Mouse (Mus musculus) ZHBTc4 (cell line): ENCODE data around the gene E2f4.
"Not testable (repeated sequence)": the region's sequence is repeated elsewhere in the genome, so short reads cannot be mapped to it uniquely, and the experiment has no call there.

Experiments used
- DNase-seq: peaks from one replicate; pipeline ENCODE4 v3.0.0-alpha.2; 2011; ENCODE audit warnings: low read depth, low spot score

The E2f4 gene

GRCm38 (mm10) chr8:105269075-105269458 is 28.4 kb upstream of the E2f4 start:
- DNase-seq = no peak

GRCm38 (mm10) chr8:105269461-105269947 is 28.0 kb upstream of the E2f4 start, which contains the start of gene Hsf4:
TSS of gene Hsf4 (plus strand) at chr8:105269801.
- DNase-seq = peak; percentile 60

GRCm38 (mm10) chr8:105270101-105270915 is 27.2 kb upstream of the E2f4 start:
- DNase-seq = peak; percentile 41

- DNase-seq = peak; percentile 40
Observed at GRCm38 (mm10) chr8:105270916-105271186, 26.6 kb upstream of the E2f4 start.

DNA sequence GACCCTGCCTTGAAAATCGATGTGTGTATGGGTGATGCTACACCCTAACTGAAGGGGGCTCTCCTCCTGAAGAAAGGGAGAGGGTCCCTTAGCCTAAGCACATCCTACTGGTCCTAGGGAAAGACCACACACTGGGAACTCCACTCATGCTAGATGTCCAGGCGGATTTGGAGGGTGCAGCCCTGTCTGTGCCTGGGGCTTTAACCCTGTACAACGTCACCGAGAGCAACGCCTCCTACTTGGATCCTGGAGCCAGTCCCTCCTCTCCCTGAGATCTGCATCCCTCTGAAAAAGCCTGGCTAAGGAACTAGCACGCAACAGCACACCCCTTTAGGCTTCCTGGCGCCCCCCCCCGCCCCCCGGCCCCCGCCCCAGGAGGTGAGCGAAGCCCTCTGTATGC is 22.1 kb upstream of the E2f4 start:
- DNase-seq = no peak

DNA sequence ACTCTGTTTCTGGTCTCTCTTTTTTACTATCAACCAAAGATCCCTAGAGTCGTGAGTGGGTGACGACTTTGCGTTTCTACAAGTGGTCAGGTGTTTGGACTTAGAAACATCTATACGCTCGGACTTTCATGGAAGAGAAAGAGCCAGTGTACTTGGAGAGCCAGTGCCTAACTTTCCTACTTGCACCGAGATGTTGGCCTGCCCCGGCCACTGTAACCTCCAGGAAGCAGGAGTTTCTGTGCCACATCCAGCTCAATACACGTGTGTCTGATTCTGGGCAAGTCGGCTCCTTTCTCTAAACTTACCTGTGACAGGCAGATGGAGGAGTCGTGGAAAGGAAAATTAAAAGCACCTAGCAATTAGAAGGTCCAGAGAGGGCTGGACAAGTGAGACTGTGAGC is 21.6 kb upstream of the E2f4 start, which contains the start of gene Nol3:
Gene Nol3 (plus strand): TSS at position 301 of the 400 bp plus-strand sequence.
- DNase-seq = no peak

- DNase-seq = peak; percentile 83
Observed at GRCm38 (mm10) chr8:105276292-105277120, 21.0 kb upstream of the E2f4 start.

GRCm38 (mm10) chr8:105278911-105279334 is 18.5 kb upstream of the E2f4 start:
- DNase-seq = no peak

DNA sequence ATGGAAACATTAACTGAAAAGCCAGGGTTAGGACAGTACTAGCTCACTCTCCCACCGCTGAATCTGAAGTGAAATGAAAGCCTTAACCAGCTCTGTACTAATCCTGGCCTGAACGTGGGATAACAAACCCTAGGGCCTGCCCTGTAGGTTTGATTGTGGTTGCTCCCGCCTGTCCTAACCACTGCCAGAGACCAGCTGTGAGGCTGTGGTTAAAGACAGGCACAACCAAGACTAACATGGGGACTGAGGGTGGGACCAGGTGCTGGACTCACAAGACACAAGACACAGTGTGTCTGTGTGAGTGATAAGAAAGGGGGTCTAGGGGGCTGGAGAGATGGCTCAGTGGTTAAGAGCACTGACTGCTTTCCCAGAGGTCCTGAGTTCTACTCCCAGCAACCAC is 16.9 kb upstream of the E2f4 start:
- no peak for DNase-seq

DNA sequence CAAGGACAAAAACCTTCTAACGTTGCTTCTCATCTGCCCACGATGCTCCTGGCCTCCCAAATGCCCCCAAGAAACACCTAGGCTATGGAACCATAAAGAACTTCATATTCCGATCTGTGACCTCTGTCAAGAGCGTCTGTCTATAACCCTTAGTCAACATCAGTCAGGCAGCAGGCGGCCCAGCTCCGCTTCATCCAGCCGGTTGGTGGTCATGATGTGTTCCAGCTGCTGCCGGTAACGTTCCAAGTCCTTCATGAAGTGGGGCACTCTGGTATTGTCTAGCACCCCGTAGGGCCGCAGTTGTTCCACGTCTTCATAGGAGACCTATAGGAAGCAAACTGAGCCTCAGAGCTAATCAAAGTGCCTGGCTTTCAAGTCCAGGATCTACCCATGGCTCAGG is 15.6 kb upstream of the E2f4 start:
- no peak for DNase-seq

GRCm38 (mm10) chr8:105282239-105282638 is 15.2 kb upstream of the E2f4 start:
- no peak for DNase-seq

- peak; percentile 92 for DNase-seq
Observed at GRCm38 (mm10) chr8:105283074-105283473, 14.4 kb upstream of the E2f4 start.

DNA sequence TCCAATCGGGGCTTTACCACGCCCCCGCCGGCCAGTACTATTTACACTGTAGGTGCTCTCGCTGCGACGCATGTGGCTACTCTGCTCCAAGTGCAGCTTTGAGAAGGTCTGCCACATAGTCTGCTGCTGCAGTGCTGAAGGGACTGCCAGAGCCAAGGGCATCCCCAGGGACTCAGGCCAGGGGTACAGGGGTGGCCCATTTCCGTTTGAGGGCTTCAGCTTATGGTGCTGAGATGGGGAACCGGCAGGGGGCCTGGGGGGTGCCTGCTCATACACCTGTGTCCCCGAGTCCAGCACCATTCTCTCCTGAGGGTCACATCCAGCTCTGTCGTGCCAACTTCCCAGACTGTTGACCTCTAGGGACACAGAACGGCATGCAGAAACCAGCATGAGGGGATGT is 11.9 kb upstream of the E2f4 start:
- no peak for DNase-seq

DNA sequence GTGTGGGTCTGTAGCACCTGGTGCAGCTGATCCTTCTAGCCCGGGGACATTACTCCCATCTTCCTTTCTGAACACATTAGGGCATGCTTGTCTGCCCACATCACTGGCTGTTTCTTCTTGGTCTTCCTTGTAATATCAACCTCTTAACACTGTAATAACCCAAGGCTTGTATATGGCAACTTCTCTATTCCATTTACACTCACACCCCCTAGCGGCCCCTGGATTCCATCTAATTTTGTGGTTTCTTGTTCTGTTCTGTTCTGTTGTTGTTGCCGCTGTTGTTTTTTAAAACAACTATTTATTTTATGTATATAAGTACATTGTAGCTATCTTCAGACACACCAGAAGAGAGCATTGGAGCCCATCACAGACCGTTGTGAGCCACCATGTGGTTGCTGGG is 10.6 kb upstream of the E2f4 start:
- DNase-seq = no peak

DNA sequence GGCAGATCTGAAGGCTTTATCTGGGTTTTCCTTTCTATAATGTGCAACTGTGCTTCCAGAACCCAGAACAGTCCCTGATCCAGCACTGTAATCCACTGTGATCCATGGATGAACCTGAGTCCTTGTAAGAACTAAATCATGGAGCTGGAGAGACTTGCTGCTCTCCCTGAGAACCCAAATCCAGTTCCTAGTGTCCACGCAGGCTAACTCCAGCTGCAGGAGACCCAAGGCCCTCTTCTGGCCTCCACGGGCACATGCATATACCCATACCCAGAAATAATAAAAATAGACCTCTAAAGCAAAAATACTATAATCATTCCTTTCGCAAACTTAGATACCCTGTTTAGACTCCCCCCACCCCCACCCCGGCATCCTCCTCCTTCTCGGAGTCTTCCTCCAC is 9.2 kb upstream of the E2f4 start:
- DNase-seq = no peak

- DNase-seq = peak; percentile 98
Observed at GRCm38 (mm10) chr8:105288958-105289732, 8.3 kb upstream of the E2f4 start.

DNA sequence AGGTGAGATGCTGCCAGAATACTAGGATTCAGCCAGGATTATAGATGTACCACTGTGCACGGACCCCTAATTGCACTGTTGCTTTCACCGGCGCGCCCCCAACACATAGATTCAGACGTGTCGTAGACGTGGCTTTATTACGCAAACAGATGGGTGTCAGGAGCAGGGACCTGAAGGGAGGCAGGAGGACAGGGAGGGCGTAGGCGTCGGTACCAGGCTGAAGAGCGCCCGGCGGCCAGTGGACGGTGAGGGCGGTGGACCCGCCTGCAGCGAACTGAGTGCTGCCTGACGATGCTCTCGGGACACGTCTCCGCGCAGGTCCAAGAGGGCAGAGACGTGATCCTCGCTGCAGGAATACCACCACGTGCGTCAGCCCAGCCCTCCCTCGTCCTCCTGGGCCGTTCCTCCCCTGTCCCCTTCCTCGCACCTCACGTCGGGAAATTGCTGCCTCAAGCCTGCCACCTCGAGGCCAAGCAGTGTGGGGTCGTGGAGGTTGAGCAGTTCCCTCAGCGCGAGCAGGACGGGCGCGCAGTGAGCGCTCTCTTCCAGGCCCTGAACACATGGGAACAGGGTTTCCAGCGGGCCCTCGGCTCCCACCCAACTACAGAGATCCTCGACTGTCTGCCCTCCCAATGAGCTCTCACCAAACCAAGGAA is 7.5 kb upstream of the E2f4 start, which contains the start of gene 4931428F04Rik:
Gene 4931428F04Rik (minus strand): TSS at position 60 of the 656 bp plus-strand sequence.
- peak; percentile 90 for DNase-seq

DNA sequence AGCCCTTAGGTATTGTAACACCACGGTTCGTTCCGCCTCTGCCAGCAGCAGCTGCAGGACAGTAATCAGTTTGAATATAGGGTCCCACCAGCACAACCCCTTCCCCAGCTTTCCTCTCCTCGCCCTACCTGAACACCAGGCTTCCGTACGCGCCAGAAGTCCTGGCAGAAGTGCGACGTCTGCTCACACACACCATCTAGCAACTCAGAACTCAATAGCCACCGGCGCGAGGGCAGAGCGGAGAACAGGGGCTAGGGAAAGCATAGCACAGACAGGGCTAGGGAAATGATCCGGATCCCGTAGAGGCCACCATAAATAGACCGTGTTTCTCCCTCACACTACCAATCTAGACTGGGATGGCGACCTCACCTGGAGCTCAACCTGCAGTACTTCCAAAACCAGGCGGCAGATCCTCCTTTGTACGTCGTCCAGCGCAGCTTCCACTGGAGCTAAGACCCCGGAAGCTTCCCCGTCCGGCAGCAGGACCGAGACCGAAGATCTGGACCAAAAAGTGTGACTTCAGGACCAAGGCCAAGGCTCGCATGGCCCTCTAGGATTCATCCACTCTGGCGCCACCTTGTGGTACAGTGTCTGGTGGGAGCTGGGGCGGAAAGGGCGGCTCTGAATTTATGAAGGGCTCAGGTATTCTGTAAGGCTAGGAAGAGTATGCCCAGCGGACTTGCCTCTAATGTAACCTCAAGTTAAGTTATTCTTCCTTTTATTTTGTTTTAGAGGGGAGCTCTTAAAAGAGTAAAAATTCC is 6.7 kb upstream of the E2f4 start:
- peak; percentile 94 for DNase-seq

DNA sequence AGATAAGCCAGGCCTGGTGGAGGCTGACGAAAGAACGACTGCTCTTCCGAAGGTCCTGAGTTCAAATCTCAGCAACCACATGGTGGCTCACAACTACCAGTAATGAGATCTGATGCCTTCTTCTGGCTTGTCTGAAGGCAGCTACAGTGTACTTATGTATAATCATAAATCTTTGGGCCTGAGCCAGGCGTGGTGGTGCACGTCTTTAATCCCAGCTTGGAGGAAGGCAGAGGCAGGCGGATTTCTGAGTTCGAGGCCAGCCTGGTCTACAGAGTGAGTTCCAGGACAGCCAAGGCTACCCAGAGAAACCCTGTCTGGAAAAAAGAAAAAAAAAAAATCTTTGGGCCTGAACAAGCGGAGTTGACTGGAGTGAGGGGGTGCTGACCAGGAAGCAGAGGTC is 6.1 kb upstream of the E2f4 start:
- DNase-seq = not testable (repeated sequence)

DNA sequence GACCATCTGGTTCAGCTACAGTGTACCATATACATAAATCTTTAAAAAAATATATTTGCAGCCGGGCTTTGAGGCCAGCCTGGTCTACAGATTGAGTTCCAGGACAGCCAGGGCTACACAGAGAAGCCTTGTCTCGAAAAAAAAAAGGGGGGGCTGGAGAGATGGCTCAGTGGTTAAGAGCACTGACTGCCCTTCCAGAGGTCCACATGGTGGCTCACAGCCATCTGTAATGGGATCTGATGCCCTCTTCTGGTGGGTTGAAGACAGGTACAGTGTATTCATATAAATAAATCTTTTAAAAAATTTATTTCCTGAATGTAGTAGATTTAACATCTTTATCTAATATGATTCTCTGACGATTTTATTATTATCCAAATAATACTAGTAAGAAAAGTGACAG is 5.7 kb upstream of the E2f4 start:
- DNase-seq = not testable (repeated sequence)

DNA sequence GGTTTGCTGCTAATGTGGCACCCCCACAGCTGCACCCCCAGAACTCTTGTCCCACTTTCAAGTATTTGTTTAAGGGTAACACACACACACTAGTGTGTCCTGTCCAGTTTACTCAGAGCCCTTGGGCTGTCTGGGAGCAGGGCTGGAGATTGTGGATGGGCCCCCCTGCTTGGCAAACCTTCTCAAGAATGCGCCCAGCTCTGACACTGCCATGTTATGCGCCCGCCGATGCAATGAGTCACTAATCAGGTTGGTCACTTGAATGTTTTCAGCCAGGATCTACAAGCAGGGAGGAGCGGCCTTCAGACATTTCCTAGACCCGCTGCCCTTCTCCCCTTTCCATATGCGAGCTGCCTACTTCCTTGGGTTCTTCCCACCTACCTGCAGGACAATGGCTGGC is 5.0 kb upstream of the E2f4 start:
- DNase-seq = no peak
